Mouse (Mus musculus): ENCODE data around the gene Psmd3. TPM values are rescaled to one million over a fixed set of nuclear protein-coding genes. Genes with fewer than 3 reads are reported as not detected.

The Psmd3 gene
- polyA plus RNA-seq, 1 experiment: 128 TPM

- Histone ChIP-seq H3K9me3 (no peaks in the 10 kb centered on the region), H3K36me3 (replicated peaks; ENCODE audit: low read length) (peaks cover 75% of the 10 kb centered on the region), H3K4me1 (peaks cover 23% of the 10 kb centered on the region), H3K4me3 (replicated peaks) (no peak overlapping the region), H3K27me3 (replicated peaks) (no peaks in the 10 kb centered on the region)
- TF ChIP-seq GATA1 (IDR thresholded peaks at IDR 0.05; ENCODE audit: borderline replicate concordance, low read length) (no peak), FLI1 (IDR thresholded peaks at IDR 0.05; ENCODE audit: low read length) (no peak)
These were observed 4.6 kb downstream of the Psmd3 start for GRCm38 (mm10) chr11:98686976-98687375.

- H3K36me3 ChIP-seq (replicated peaks; ENCODE audit: low read length): peaks cover 85% of the 10 kb centered on the region
- H3K9me3 ChIP-seq: no peaks in the 10 kb centered on the region
- TF ChIP-seq FLI1 (IDR thresholded peaks at IDR 0.05; ENCODE audit: low read length): no peak
These were observed 5.7 kb downstream of the Psmd3 start for GRCm38 (mm10) chr11:98688009-98688408.

GRCm38 (mm10) chr11:98693201-98693600 lies 10.8 kb downstream of the Psmd3 start:
- Histone ChIP-seq H3K4me1 (no peaks in the 10 kb centered on the region), H3K36me3 (replicated peaks; ENCODE audit: low read length) (peaks cover 88% of the 10 kb centered on the region), H3K4me3 (replicated peaks) (no peak overlapping the region), H3K27me3 (replicated peaks) (no peaks in the 10 kb centered on the region), H3K9me3 (no peaks in the 10 kb centered on the region)
- no peak for TF ChIP-seq GATA1 (IDR thresholded peaks at IDR 0.05; ENCODE audit: borderline replicate concordance, low read length)
- TF ChIP-seq FLI1 (IDR thresholded peaks at IDR 0.05; ENCODE audit: low read length): no peak

More at GRCm38 (mm10) chr11:98688009-98688408, 5.7 kb downstream of the Psmd3 start:
- no peaks in the 10 kb centered on the region for H3K27me3 ChIP-seq (replicated peaks)
- H3K4me3 ChIP-seq (replicated peaks): no peak overlapping the region
- peaks cover 23% of the 10 kb centered on the region for H3K4me1 ChIP-seq

GRCm38 (mm10) chr11:98693746-98694145 lies 11.4 kb downstream of the Psmd3 start:
- TF ChIP-seq GATA1 (IDR thresholded peaks at IDR 0.05; ENCODE audit: borderline replicate concordance, low read length): no peak
- no peak for TF ChIP-seq FLI1 (IDR thresholded peaks at IDR 0.05; ENCODE audit: low read length)
- H3K4me1 ChIP-seq: no peaks in the 10 kb centered on the region; the same call in 1 of the 2 replicates
- H3K36me3 ChIP-seq (replicated peaks; ENCODE audit: low read length): peaks cover 85% of the 10 kb centered on the region
- no peak overlapping the region for H3K4me3 ChIP-seq (replicated peaks)
- H3K27me3 ChIP-seq (replicated peaks): no peaks in the 10 kb centered on the region
- no peaks in the 10 kb centered on the region for H3K9me3 ChIP-seq

GRCm38 (mm10) chr11:98694301-98694700 lies 11.9 kb downstream of the Psmd3 start:
- no peak for TF ChIP-seq FLI1 (IDR thresholded peaks at IDR 0.05; ENCODE audit: low read length)
- no peak for TF ChIP-seq GATA1 (IDR thresholded peaks at IDR 0.05; ENCODE audit: borderline replicate concordance, low read length)
- no peaks in the 10 kb centered on the region for H3K9me3 ChIP-seq
- no peaks in the 10 kb centered on the region for H3K27me3 ChIP-seq (replicated peaks)
- no peak overlapping the region for H3K4me3 ChIP-seq (replicated peaks)
- peaks cover 81% of the 10 kb centered on the region for H3K36me3 ChIP-seq (replicated peaks; ENCODE audit: low read length)
- no peaks in the 10 kb centered on the region; the same call in 1 of the 2 replicates for H3K4me1 ChIP-seq

- Histone ChIP-seq H3K27me3 (replicated peaks) (peaks cover 2% of the 10 kb centered on the region), H3K9me3 (no peaks in the 10 kb centered on the region), H3K4me1 (peaks cover 5% of the 10 kb centered on the region; the same call in 1 of the 2 replicates), H3K4me3 (replicated peaks) (no peak overlapping the region), H3K36me3 (replicated peaks; ENCODE audit: low read length) (peaks cover 70% of the 10 kb centered on the region)
- TF ChIP-seq FLI1 (IDR thresholded peaks at IDR 0.05; ENCODE audit: low read length): no peak
- no peak for TF ChIP-seq GATA1 (IDR thresholded peaks at IDR 0.05; ENCODE audit: borderline replicate concordance, low read length)
These were observed 13.1 kb downstream of the Psmd3 start for GRCm38 (mm10) chr11:98695408-98695807.

- Histone ChIP-seq H3K27me3 (replicated peaks) (peaks cover 7% of the 10 kb centered on the region), H3K36me3 (replicated peaks; ENCODE audit: low read length) (peaks cover 58% of the 10 kb centered on the region), H3K9me3 (no peaks in the 10 kb centered on the region), H3K4me3 (replicated peaks) (no peak overlapping the region), H3K4me1 (peaks cover 10% of the 10 kb centered on the region; the same call in 1 of the 2 replicates)
- TF ChIP-seq GATA1 (IDR thresholded peaks at IDR 0.05; ENCODE audit: borderline replicate concordance, low read length) (no peak), FLI1 (IDR thresholded peaks at IDR 0.05; ENCODE audit: low read length) (no peak)
These were observed 14.3 kb downstream of the Psmd3 start for GRCm38 (mm10) chr11:98696454-98697216.

GRCm38 (mm10) chr11:98697225-98697624 lies 14.9 kb downstream of the Psmd3 start:
- H3K4me3 ChIP-seq (replicated peaks): no peak overlapping the region
- H3K36me3 ChIP-seq (replicated peaks; ENCODE audit: low read length): peaks cover 52% of the 10 kb centered on the region
- H3K27me3 ChIP-seq (replicated peaks): peaks cover 10% of the 10 kb centered on the region
- TF ChIP-seq FLI1 (IDR thresholded peaks at IDR 0.05; ENCODE audit: low read length) (no peak), GATA1 (IDR thresholded peaks at IDR 0.05; ENCODE audit: borderline replicate concordance, low read length) (no peak)
- peaks cover 14% of the 10 kb centered on the region; the same call in 1 of the 2 replicates for H3K4me1 ChIP-seq
- no peaks in the 10 kb centered on the region for H3K9me3 ChIP-seq

- H3K27me3 ChIP-seq (replicated peaks): peaks cover 10% of the 10 kb centered on the region
- no peak overlapping the region for H3K4me3 ChIP-seq (replicated peaks)
- H3K36me3 ChIP-seq (replicated peaks; ENCODE audit: low read length): peaks cover 44% of the 10 kb centered on the region
- peaks cover 18% of the 10 kb centered on the region; the same call in 1 of the 2 replicates for H3K4me1 ChIP-seq
- no peaks in the 10 kb centered on the region for H3K9me3 ChIP-seq
- TF ChIP-seq FLI1 (IDR thresholded peaks at IDR 0.05; ENCODE audit: low read length) (no peak), GATA1 (IDR thresholded peaks at IDR 0.05; ENCODE audit: borderline replicate concordance, low read length) (no peak)
These were observed 16.7 kb downstream of the Psmd3 start for GRCm38 (mm10) chr11:98698849-98699640.

GRCm38 (mm10) chr11:98699911-98700310 lies 17.6 kb downstream of the Psmd3 start:
- H3K36me3 ChIP-seq (replicated peaks; ENCODE audit: low read length): peaks cover 44% of the 10 kb centered on the region
- H3K4me3 ChIP-seq (replicated peaks): no peak overlapping the region
- no peaks in the 10 kb centered on the region for H3K9me3 ChIP-seq
- H3K27me3 ChIP-seq (replicated peaks): peaks cover 10% of the 10 kb centered on the region
- peaks cover 20% of the 10 kb centered on the region; the same call in 1 of the 2 replicates for H3K4me1 ChIP-seq
- TF ChIP-seq FLI1 (IDR thresholded peaks at IDR 0.05; ENCODE audit: low read length) (no peak), GATA1 (IDR thresholded peaks at IDR 0.05; ENCODE audit: borderline replicate concordance, low read length) (no peak)
